Mouse (Mus musculus) left cerebral cortex, postnatal 10 days (tissue): ENCODE results near the gene Cd209g. TPM values are rescaled to one million over a fixed set of nuclear protein-coding genes. Genes with fewer than 3 reads are reported as not detected.
"Not testable (repeated sequence)": the region's sequence is repeated elsewhere in the genome, so short reads cannot be mapped to it uniquely, and the experiment has no call there.

Experiments used
- DNase-seq, 2 experiments: peaks; one replicate each; pipeline ENCODE4 v3.0.0; 2021 to 2022; ENCODE audit warnings: low spot score in 2 of 2, mixed read lengths in 1 of 2; ENCODE audit errors: extremely low spot score in 1 of 2
- intact Hi-C: fragments of 180-260 bp; cut with DNase I; formaldehyde crosslinking; loops from one replicate; pipeline ENCODE4 v1.15.1; 2025
- total RNA-seq, 2 experiments: library from RNA; stranded (reverse); gene quantifications; 2 replicates each; pipeline ENCODE4 v1.2.3; 2021

Gene Cd209g
- under 1 TPM in 1 of 2 experiments, not detected in 1; 0.26 TPM for total RNA-seq

DNA sequence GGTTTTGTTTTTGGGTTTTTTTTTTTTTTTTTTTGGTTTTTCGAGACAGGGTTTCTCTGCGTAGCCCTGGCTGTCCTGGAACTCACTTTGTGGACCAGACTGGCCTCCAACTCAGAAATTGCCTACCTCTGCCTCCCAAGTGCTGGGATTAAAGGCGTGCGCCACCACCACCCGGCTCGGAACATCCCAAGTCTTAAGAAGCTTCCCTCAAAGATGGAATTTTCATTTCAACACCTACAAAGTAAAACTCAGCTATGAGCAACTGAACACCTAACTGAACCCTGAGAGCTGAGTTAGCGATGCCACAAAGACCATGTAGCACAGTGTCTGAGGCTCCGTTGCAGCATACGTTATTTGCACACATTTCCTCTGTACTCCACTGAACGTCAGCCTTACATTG, at the start of gene Cd209g:
Gene Cd209g (plus strand): TSS at position 301 of the 400 bp plus-strand sequence.
- intact Hi-C loops: loop anchor here (10.0 kb wide), 1 partner anchor 451 kb away; no protein-coding TSS in a partner anchor
- no peak for DNase-seq

DNA sequence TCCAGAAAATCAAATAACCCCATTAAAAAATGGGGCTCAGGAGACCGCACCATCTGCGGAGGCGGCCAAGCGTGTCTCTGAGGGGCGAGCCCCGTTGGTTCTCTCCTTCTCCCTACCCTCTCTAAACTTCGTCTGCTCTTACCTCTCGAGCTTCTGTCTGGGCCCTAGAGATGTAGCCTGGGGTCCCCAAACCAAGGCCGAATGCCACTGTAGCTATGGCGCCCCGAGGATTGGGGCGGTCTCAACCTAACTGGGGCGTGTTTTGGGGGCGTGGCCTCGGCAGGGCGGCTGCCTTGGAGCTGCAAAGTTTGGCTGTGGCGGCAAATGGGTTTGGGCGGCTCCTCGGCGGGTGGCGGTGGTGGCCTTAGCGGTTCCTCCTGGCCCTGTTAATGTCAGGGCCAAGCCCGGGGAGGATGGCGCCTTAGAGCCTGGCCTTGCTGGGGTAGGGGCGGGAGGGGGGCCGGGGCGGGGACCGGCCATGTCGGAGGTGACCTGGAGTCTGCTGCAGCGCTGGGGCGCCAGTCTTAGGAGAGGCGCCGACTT, 46.6 kb upstream of the Cd209g start:
- DNase-seq: not testable (repeated sequence)

DNA sequence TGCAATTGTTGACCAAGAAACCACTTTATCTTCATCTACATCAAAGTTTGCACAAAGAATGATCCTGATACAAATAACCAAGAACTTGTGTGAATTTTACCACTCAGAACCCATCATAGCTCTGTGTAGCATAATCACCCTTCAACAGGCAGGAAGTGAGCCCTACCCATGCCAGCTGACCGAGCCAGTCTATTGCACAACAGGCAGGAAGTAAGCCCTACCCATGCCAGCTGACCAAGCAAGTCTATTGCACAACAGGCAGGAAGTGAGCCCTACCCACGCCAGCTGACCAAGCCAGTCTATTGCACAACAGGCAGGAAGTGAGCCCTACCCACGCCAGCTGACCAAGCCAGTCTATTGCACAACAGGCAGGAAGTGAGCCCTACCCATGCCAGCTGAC, 45.4 kb upstream of the Cd209g start:
- intact Hi-C loops, DNase-seq: not testable (repeated sequence)

More for the DNA sequence above, 46.6 kb upstream of the Cd209g start:
- intact Hi-C loops: not testable (repeated sequence)

DNA sequence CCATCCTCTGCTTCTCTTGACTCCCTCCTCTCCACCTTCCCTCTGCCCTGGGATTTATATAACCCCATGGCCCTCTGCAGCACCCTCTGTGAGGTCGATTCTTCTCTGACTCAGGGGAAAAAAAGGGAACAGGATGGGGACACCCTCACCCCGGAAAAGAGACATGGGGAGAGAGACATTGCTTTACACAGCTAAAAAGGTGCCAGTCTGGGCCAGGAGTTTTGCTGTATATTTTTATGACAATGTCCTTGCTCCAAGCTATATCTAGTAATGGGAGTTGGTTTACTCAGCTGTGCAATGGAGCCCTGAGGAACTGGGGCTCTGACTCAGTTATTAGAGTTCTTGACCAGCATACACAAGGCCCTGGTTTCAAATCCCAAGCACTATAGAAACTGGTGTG, 28.2 kb upstream of the Cd209g start, which contains the start of gene Cd209f:
Gene Cd209f (minus strand): TSS at position 101 of the 400 bp plus-strand sequence.
- intact Hi-C loops: not testable (repeated sequence)

DNA sequence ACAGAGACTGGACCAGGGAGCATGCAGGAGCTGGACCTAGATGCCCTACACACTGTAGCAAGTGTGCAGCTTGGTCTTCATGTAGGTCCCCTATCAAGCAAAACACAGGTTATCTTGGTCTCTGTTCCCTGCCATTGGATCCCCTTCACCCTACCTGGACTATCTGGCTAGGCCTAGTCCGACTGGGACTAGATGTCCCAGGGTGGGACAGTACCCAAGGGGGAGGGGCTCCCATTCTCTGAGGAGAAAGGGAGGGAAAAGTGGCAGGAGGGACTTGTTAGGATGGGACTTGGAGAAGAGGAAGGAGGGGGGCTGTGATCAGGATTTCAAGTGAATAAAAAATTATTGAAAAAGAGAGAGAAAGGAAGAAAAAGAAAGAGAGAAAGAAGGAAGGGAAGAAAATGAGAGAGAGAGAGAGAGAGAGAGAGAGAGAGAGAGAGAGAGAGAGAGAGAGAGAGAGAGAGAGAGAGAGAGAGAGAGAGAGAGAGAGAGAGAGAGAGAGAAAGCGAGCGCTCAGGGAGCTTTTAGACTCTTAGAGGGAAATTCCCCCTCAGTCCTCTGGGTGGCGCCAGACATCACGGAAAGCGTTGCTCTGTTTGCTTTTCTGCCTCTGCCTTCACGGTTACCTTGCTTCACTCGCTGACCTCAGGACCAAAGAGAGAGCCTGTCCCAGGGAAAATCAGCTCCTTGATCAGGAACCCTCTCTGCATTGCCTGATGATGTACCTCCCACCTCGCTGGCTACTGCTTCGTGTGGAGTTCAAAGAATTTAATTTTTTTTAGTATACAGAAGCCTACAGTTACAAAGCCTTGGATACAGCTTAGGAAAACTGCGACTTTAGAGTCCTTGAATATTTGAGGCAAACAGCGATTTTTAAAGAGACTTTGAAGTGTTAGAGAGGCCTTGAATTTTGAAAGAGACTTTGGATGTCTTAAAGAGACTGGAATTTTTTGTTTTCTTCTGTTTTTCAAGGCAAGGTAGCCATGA, 6.1 kb downstream of the Cd209g start:
- peak; percentile 66 to 80 for DNase-seq
- intact Hi-C loops: loop anchor here (10.0 kb wide), 1 partner anchor 445 kb away; no protein-coding TSS in a partner anchor

More for the DNA sequence above, 28.2 kb upstream of the Cd209g start, which contains the start of gene Cd209f:
- not testable (repeated sequence) for DNase-seq

DNA sequence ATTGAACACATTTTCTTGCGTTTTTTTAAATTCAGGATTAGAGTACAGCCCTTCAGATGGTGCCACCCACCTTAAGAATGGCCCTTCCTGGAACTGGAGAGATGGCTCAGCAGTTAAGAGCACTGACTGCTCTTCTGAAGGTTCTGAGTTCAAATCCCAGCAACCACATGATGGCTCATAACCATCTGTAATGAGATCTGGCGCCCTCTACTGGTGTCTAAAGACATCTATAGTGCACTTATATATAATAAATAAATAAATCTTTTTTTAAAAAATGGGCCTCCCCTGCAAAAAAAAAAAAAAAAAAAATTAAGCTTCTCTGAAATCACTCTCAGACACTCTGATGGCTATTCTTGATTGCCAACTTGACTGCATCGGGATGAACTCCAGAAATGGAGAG, 7.8 kb downstream of the Cd209g start:
- intact Hi-C loops: no loop called here
- no peak for DNase-seq

DNA sequence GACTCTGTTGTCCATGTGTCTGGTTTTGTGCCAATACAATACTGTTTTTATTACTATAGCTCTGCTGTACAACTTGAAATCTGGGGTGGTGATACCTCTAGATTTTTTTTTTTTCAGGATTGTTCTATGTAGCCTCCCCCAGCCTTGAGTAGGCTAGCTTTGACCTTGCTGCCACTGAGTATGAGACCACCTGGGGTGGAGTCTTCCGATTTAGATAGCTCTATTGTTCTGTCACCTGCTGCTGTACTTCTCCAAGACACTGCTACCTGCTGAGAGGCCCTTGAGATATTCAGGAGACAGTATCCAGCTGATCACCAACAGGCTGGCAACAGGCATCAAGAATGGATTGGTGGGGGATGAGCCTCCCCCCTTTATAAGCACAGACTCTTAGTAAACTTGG, 13.4 kb downstream of the Cd209g start:
- no peak for DNase-seq
- intact Hi-C loops: no loop called here

DNA sequence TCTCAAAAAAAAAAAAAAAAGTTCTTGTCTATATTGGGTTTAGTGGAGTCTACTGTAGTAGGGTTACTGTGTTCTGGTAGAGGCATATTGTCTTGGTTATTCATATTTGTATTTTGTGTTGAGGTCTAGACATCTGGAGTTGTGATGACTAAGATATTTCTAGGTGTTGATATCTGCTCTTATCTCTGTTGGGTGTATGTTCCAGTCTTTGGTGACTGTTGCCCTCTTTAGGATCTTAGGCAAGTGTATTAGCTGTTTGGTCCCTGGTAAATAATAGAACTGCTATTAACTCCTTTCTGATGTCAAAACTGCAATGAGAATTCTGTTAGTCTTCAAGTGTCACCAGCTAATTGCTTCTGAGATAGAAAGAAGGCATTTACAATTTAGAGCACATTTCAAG, 21.0 kb downstream of the Cd209g start:
- intact Hi-C loops: no loop called here

DNA sequence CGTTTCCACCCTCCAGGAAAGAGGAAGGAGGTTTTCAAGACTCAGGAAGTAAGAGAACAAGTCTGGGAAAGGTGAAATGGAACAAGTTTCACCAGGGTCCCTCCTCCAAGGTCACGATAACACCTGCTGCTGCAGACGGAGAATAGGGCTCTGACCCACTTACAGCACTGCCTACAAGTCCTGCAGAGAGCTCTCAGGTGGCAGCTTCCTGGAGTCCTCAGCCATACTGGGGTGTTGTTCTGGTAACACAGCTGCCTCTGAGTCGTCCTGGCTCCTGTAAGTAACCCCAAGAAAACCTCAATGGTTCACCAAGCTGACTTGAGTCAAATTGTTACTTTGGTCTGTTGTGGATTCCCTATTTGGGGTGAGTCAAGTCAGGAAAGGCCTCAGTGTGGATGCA, 28.9 kb downstream of the Cd209g start:
- intact Hi-C loops: no loop called here

More for the DNA sequence above, 21.0 kb downstream of the Cd209g start:
- no peak for DNase-seq

DNA sequence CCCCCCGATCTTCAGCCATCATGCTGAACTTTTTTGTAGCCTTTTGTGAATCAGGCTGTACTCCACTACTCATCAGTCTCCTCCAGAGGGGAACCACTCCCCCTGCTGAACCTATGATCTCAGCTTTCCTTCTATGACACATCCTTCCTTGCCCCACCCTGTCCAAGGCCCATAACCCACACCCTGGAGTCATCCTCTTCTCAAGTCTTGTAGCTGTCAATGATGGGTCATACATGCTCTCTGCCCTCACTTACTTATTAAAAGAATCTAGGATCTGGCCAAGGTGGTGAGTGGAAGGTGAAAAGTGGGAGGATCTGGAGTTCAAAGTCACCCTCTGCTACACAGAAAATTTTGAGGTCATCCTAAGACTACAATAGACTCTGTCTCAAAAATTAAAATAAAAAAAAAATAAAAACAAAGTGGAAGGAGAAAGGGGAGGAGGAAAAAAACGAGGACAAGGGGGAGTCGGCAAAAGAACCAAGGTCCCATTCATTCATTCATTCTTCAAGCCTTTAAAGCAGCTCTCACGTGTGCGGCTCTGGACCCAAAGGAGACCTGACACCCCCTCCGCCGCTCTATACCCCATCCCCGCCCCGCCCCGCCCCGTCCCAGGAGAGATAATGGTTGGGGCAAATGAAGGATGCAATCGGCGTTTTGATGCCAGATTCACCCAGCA, 31.4 kb downstream of the Cd209g start:
- DNase-seq: no peak
- intact Hi-C loops: no loop called here

More for the DNA sequence above, 28.9 kb downstream of the Cd209g start:
- DNase-seq: no peak

DNA sequence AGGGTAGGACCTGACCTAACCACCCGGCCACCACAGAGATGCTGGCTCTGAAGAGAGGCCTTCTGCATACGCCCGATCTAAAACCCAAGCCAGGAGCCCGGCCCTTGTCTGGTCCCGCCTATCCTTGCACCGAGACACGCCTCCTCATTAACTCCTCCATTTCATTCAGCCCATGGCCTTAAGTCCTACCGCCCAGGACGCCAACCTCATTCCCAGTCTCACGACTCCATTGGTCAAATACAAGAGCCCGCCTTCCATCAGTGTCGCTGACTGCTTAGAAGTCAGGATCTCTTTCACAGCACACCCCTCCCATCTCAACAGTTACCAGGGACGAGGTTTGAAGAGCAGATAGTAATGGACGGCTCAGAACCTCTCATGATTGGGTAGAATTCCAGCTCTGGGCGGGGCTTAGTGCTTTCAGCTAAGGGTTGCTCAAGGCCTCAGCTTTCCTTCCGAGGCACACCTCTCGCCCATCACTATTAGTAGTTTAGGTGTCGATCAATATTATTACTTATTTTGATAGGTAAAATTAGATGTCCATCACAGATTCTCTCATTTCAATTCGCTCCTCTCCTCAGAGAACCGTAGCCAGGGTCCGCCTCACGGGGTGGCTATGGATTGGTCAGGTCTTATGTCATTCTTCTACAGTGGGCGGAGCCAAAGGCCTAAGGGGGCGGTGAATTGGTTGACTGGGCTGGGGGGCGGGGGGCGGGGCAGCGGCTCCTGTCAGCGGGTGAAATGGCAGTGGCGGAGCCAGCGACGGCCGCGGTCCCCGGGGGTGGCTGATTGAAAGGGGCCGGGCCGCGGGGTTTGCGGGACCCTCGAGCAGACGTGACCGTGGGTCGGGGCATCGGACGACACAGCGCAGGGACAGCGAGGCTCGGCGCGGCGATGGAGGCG, 32.2 kb downstream of the Cd209g start, which contains the start of gene Evi5l:
Gene Evi5l (plus strand): TSS at position 716 of the 900 bp plus-strand sequence.
- peak; percentile 99 for DNase-seq
- intact Hi-C loops: no loop called here

DNA sequence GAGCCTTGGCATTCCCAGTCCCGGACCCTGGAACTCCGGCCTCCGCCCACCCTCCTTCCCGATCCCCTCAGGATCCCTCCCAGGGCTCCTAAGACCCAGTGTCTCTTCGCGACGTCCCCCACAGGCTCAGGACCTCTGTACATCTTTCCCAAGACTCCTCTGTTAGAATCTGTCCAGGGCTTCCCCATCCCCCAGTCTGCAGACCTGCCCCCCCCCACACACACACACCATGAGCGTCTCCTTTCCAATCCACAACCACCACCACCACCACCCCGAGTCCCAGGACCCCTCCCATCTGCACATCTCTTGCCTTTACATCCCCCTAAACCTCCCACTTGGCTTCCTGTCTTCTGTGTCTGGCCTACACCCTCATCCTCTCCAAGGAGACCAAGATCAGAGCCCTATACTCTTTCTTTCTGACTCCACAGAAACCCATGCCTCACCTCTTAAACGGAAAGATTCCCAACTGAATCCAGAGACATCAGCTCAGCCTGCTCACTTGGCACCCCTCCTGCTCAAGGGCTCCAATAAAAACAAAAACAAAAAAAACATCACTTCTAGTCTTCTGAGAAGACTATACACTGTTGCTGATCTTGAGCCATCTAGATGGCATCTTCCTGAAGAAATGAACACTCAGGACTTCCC, 33.1 kb downstream of the Cd209g start:
- intact Hi-C loops: no loop called here
- DNase-seq: no peak

DNA sequence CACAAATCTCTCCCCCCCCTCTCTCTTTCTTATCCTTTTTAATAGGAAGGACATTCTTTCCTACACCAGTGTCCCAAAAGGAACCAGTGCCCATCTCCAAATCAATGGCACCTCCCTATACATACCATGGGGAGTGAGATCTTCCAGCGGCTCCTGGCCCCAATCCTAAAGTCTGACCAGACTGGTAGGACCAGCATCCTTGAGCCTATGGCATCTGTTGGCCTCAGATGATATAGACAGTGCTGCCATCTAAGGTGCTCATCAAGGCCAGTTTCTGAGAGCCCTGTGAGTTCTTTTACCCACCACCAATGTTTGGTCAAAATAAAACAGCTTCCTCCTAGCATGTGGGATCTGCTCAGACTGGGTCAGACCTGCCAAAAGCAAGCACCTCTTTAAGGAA, 34.0 kb downstream of the Cd209g start:
- DNase-seq: no peak
- intact Hi-C loops: no loop called here

DNA sequence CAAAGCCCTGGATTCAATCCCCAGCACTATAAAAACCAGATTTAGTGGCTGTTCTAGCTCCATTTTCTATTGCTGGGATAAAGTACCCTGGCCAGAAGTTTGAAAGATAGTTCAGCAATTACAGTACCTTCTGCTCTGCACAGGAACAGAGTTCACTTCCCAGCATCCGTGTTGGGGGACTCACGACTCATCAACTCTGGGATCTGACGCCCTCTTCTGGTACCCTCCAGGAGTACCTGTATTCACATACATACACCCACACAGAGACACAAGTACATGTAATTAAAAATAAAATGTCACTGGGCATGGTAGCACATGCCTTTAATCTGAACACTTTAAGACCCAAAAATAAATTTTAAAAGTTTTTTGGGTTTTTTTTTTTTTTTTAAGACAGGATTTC, 38.6 kb downstream of the Cd209g start:
- intact Hi-C loops: no loop called here
- DNase-seq: no peak

DNA sequence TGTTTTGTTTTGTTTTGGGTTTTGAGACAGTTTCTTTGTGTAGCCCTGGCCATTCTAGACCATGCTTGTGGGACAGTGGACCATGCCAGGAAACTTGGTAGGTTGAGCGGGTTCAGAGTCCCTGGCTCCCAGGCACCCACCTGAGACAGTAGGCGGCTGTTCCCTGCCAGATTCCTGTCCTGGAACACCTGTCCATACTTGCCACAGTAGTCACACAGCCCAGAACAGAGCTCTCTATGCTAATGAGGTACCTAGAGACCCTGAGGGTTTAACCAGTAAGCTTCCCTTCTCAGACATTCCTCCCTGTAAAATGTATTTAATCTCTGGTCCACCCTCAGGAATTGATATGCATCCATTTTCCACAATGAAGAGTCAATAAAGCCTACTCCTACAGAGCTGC, 40.1 kb downstream of the Cd209g start:
- DNase-seq: no peak
- intact Hi-C loops: no loop called here

DNA sequence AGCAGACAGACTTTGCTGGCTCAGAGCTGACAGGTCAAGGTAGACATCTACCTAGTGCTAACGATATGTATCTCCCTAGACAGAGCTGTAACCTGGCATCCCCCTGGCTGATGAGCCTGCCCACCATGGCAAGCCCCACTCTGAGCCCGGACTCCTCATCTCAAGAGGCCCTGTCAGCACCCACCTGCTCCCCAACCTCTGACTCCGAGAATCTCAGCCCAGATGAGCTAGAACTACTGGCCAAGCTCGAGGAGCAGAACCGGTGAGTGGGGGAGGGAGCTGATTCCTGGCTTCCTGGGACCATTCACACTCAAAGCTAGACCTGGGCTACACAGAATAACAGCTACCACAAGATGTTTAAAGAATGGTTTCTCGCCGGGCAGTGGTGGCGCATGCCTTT, 49.5 kb downstream of the Cd209g start:
- intact Hi-C loops: no loop called here
- no peak for DNase-seq

DNA sequence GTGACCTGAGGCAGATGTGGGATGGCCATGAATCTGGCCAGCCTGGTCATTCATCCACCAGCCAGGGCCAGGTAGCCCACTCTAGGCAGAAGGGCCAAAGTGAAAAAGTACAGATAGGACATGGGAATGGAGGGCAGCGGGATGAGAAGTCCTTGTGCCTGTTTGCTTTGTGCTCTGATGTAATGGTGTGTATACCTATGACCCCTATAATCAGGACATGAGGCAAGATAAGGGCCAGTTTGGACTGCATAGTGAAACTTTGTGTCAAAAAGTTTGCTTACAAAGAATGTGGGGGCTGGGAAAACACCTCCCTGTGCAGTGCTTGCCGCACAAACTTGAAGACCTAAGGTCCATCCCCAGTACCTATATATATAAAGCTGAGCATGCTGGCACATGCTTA, 52.3 kb downstream of the Cd209g start:
- no peak for DNase-seq
- intact Hi-C loops: no loop called here
